Mouse (Mus musculus) cortical plate, adult 2 months (tissue): ENCODE measurements around the gene Psma5.

Experiments
- CTCF ChIP-seq: fragments of 200-500 bp; IDR thresholded peaks from 2 replicates; pipeline ENCODE4 v1.5.1; 2011; ENCODE audit warnings: mild to moderate bottlenecking, control low read depth, low read length; ENCODE audit not compliant: insufficient read depth; ENCODE audit errors: extremely low read depth
- POLR2A ChIP-seq: fragments of 200-500 bp; IDR thresholded peaks from 2 replicates; pipeline ENCODE4 v1.6.1; 2011; ENCODE audit warnings: mild to moderate bottlenecking, low read length, control low read depth; ENCODE audit not compliant: insufficient read depth; ENCODE audit errors: extremely low read depth

GRCm38 (mm10) chr3:108307485-108307884 lies 50.8 kb downstream of the Psma5 start:
- TF ChIP-seq POLR2A (no peak), CTCF (no peak)
